Mouse (Mus musculus): ENCODE results near the gene Olfr1248. TPM values are rescaled to one million over a fixed set of nuclear protein-coding genes. Genes with fewer than 3 reads are reported as not detected.
"Not testable (repeated sequence)": the region's sequence is repeated elsewhere in the genome, so short reads cannot be mapped to it uniquely, and the experiment has no call there.

The Olfr1248 gene
- not detected in 2 replicates for polyA plus RNA-seq (2015; fragmentation: Nextera tagmentation; extraction: Ambion mirVana)

- H3K4me2 ChIP-seq; H3K27ac ChIP-seq; H3K36me3 ChIP-seq (replicated peaks); ATAC-seq (replicated peaks); H3K4me1 ChIP-seq; H3K4me3 ChIP-seq; H3K9ac ChIP-seq; H3K27me3 ChIP-seq (replicated peaks); H3K9me3 ChIP-seq: not testable (repeated sequence)
- 90% methylated on average over 1 of the region's 1 CpGs for WGBS
Observed at GRCm38 (mm10) chr2:89618145-89618544, at the start of gene Olfr1248. Olfr1248 (minus strand) TSS chr2:89618245.

DNA sequence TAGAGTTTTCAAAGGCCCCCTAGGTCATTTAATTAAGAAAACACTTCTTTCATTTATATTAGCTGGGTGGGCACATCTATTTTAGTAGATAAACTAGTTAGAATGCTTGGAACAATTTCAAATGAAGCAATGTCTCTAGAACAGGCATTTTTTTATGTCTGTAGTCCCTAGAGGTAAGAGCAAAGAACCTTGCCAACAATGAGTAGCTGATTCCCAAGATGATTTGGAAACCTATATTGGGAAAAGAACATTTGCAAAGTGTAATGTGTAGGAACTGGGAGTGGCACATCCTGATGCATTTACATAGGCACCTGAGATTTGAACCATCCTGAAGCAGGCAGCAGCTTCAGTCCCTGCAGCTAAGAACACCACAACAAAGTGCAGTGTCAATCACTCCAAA is 43.3 kb upstream of the Olfr1248 start, which contains the start of gene Olfr1250:
Gene Olfr1250, minus strand, starts transcription at position 101 of the 400 bp plus-strand sequence.
- no peak within 1 kb of the TSS for H3K9ac ChIP-seq
- ATAC-seq (replicated peaks), result no peak
- no peaks in the 10 kb centered on the region for H3K9me3 ChIP-seq
- no peak within 1 kb of the TSS for H3K4me3 ChIP-seq
- no peaks in the 10 kb centered on the region for H3K27me3 ChIP-seq (replicated peaks)
- H3K27ac ChIP-seq, result no peak within 1 kb of the TSS
- no peak within 1 kb of the TSS for H3K4me2 ChIP-seq
- H3K36me3 ChIP-seq (replicated peaks), result no peaks in the 10 kb centered on the region
- no peaks in the 10 kb centered on the region for H3K4me1 ChIP-seq

GRCm38 (mm10) chr2:89634883-89635282 is 16.8 kb upstream of the Olfr1248 start, which contains the start of gene Olfr1249:
Olfr1249 (minus strand) TSS chr2:89634983.
- no peaks in the 10 kb centered on the region for H3K9me3 ChIP-seq
- no peak for ATAC-seq (replicated peaks)
- H3K9ac ChIP-seq, result no peak within 1 kb of the TSS
- no peaks in the 10 kb centered on the region for H3K4me1 ChIP-seq
- no peaks in the 10 kb centered on the region for H3K36me3 ChIP-seq (replicated peaks)
- WGBS, result 95% methylated on average over 2 of the region's 2 CpGs
- no peaks in the 10 kb centered on the region for H3K27me3 ChIP-seq (replicated peaks)
- H3K4me3 ChIP-seq, result no peak within 1 kb of the TSS
- no peak within 1 kb of the TSS for H3K27ac ChIP-seq
- no peak within 1 kb of the TSS for H3K4me2 ChIP-seq

DNA sequence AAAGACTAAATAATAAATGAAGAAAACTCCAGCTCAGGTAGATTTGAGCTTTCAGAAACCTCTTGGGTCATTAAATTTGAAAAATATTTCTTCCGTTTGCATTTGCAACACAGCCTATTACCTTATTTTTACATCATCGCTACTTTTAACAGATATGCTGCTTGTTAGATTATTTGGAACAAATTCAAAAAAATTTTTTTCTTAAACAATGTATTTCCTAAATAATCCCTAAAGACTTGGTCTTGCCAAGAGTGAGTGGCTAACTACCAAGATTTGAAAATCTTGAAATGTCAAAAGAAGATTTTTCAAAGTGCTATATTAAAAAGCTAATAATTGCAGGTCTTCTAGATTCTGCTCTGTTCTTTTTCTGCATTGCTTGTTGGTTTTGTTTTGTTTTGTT is 4.0 kb downstream of the Olfr1248 start, which contains the start of gene Olfr1247:
Gene Olfr1247, minus strand, starts transcription at position 101 of the 400 bp plus-strand sequence.
- no peak for ATAC-seq (replicated peaks)
- Histone ChIP-seq H3K9me3 (no peaks in the 10 kb centered on the region), H3K36me3 (replicated peaks) (no peaks in the 10 kb centered on the region), H3K4me2 (no peak within 1 kb of the TSS), H3K27ac (no peak within 1 kb of the TSS), H3K4me3 (no peak within 1 kb of the TSS), H3K9ac (no peak within 1 kb of the TSS), H3K27me3 (replicated peaks) (no peaks in the 10 kb centered on the region), H3K4me1 (no peaks in the 10 kb centered on the region)
- 92% methylated on average over 2 of the region's 2 CpGs for WGBS

DNA sequence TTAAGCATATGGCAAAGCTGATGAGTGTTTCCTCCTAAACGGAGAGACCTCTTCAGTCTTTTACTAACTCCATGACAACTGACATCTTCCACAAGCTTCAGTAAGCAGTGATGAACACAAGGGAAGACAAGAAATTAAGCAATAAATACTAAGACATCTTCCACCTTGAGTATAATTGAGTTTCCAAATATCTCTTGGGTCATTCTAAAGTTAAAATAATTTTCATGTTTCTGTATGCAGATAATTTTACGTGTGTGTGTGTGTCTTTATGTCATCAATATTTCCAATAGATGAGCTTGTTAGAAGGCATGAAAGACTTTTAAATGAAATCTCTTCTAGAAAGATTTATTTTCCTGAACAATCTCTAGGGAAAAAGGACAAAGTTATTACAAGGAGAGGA is 25.0 kb downstream of the Olfr1248 start, which contains the start of gene Olfr1246:
Gene Olfr1246, minus strand, starts transcription at position 101 of the 400 bp plus-strand sequence.
- no peaks in the 10 kb centered on the region for H3K9me3 ChIP-seq
- WGBS, result 83% methylated on average over 2 of the region's 2 CpGs
- no peak within 1 kb of the TSS for H3K4me2 ChIP-seq
- no peak within 1 kb of the TSS for H3K4me3 ChIP-seq
- no peaks in the 10 kb centered on the region for H3K4me1 ChIP-seq
- no peaks in the 10 kb centered on the region for H3K27me3 ChIP-seq (replicated peaks)
- H3K27ac ChIP-seq, result no peak within 1 kb of the TSS
- ATAC-seq (replicated peaks), result no peak
- H3K9ac ChIP-seq, result no peak within 1 kb of the TSS
- no peaks in the 10 kb centered on the region for H3K36me3 ChIP-seq (replicated peaks)

GRCm38 (mm10) chr2:89578347-89578746 is 39.7 kb downstream of the Olfr1248 start, which contains the start of gene Olfr1245:
Olfr1245 (minus strand) TSS chr2:89578447.
- no peak within 1 kb of the TSS for H3K27ac ChIP-seq
- no peak within 1 kb of the TSS for H3K4me3 ChIP-seq
- WGBS, result 88% methylated on average over 1 of the region's 1 CpGs
- no peak for ATAC-seq (replicated peaks)
- no peak within 1 kb of the TSS for H3K4me2 ChIP-seq
- no peak within 1 kb of the TSS for H3K9ac ChIP-seq
- no peaks in the 10 kb centered on the region for H3K4me1 ChIP-seq
- no peaks in the 10 kb centered on the region for H3K36me3 ChIP-seq (replicated peaks)
- H3K9me3 ChIP-seq, result no peaks in the 10 kb centered on the region
- no peaks in the 10 kb centered on the region for H3K27me3 ChIP-seq (replicated peaks)

Other genes with a start within 250 kb of the Olfr1248 start
- gene Olfr1238, start 208.6 kb downstream of the Olfr1248 start, polyA plus RNA-seq (2015; fragmentation: Nextera tagmentation; extraction: Ambion mirVana), result not detected in 2 replicates
- gene Olfr1239, start 197.8 kb downstream of the Olfr1248 start, polyA plus RNA-seq (2015; fragmentation: Nextera tagmentation; extraction: Ambion mirVana), result not detected in 2 replicates
- not detected in 2 replicates for gene Olfr1240, start 175.2 kb downstream of the Olfr1248 start, polyA plus RNA-seq (2015; fragmentation: Nextera tagmentation; extraction: Ambion mirVana)
- gene Olfr1241, start 131.1 kb downstream of the Olfr1248 start, polyA plus RNA-seq (2015; fragmentation: Nextera tagmentation; extraction: Ambion mirVana), result not detected in 2 replicates
- gene Olfr1242, start 119.9 kb downstream of the Olfr1248 start, polyA plus RNA-seq (2015; fragmentation: Nextera tagmentation; extraction: Ambion mirVana), result not detected in 2 replicates
- not detected in 2 replicates for gene Olfr1243, start 86.8 kb downstream of the Olfr1248 start, polyA plus RNA-seq (2015; fragmentation: Nextera tagmentation; extraction: Ambion mirVana)
- gene Olfr1245, start 39.8 kb downstream of the Olfr1248 start, polyA plus RNA-seq (2015; fragmentation: Nextera tagmentation; extraction: Ambion mirVana), result not detected in 2 replicates
- gene Olfr1246, start 25.1 kb downstream of the Olfr1248 start, polyA plus RNA-seq (2015; fragmentation: Nextera tagmentation; extraction: Ambion mirVana), result not detected in 2 replicates
- not detected in 2 replicates for gene Olfr1247, start 4.1 kb downstream of the Olfr1248 start, polyA plus RNA-seq (2015; fragmentation: Nextera tagmentation; extraction: Ambion mirVana)
- not detected in 2 replicates for gene Olfr1249, start 16.7 kb upstream of the Olfr1248 start, polyA plus RNA-seq (2015; fragmentation: Nextera tagmentation; extraction: Ambion mirVana)
- not detected in 2 replicates for gene Olfr1250, start 43.2 kb upstream of the Olfr1248 start, polyA plus RNA-seq (2015; fragmentation: Nextera tagmentation; extraction: Ambion mirVana)
- not detected in 2 replicates for gene Olfr1251, start 53.7 kb upstream of the Olfr1248 start, polyA plus RNA-seq (2015; fragmentation: Nextera tagmentation; extraction: Ambion mirVana)
- not detected in 2 replicates for gene Olfr1252, start 106.8 kb upstream of the Olfr1248 start, polyA plus RNA-seq (2015; fragmentation: Nextera tagmentation; extraction: Ambion mirVana)
- gene Olfr1253, start 138.8 kb upstream of the Olfr1248 start, polyA plus RNA-seq (2015; fragmentation: Nextera tagmentation; extraction: Ambion mirVana), result not detected in 2 replicates
- gene Olfr1254, start 175.4 kb upstream of the Olfr1248 start, polyA plus RNA-seq (2015; fragmentation: Nextera tagmentation; extraction: Ambion mirVana), result not detected in 2 replicates
- not detected in 2 replicates for gene Olfr1255, start 193.8 kb upstream of the Olfr1248 start, polyA plus RNA-seq (2015; fragmentation: Nextera tagmentation; extraction: Ambion mirVana)
- not detected in 2 replicates for gene Olfr1256, start 223.3 kb upstream of the Olfr1248 start, polyA plus RNA-seq (2015; fragmentation: Nextera tagmentation; extraction: Ambion mirVana)
- not detected in 2 replicates for gene Olfr48, start 230.0 kb upstream of the Olfr1248 start, polyA plus RNA-seq (2015; fragmentation: Nextera tagmentation; extraction: Ambion mirVana)

Measured in midbrain, embryonic 15.5 days (tissue).